Mouse (Mus musculus) CH12.LX (cell line): Measurements from ENCODE around the gene Fgfr2. TPM values are rescaled to one million over a fixed set of nuclear protein-coding genes. Genes with fewer than 3 reads are reported as not detected.

Source experiments
- DNase-seq: peaks from one replicate; pipeline ENCODE4 v3.0.0-alpha.2; 2013; ENCODE audit errors: extremely low read depth
- H3K27ac ChIP-seq: 2 replicates; pipeline ENCODE4 v1.5.1; 2012; ENCODE audit warnings: low read depth, mild to moderate bottlenecking, control low read depth, moderate library complexity; ENCODE audit not compliant: insufficient read depth
- H3K27me3 ChIP-seq: replicated peaks from 2 replicates; pipeline ENCODE3; 2012; ENCODE audit warnings: inconsistent platforms
- H3K36me3 ChIP-seq, 2 experiments: replicated peaks in 1 of 2; 2 replicates each; pipeline versions ENCODE3 to v1.6.1; 2012; ENCODE audit warnings: inconsistent platforms in 1 of 2, low read length in 1 of 2, mild to moderate bottlenecking in 1 of 2, mixed read lengths in 1 of 2, moderate library complexity in 1 of 2; ENCODE audit not compliant: control insufficient read depth in 1 of 2, insufficient read depth in 1 of 2
- H3K4me1 ChIP-seq, 2 experiments: 2 replicates each; pipeline ENCODE4 v1.6.1; 2012; ENCODE audit warnings: inconsistent platforms in 1 of 2, moderate library complexity in 1 of 2; ENCODE audit not compliant: insufficient read depth in 2 of 2, control insufficient read depth in 1 of 2
- H3K4me2 ChIP-seq: 2 replicates; pipeline ENCODE4 v1.6.1; 2012; ENCODE audit warnings: low read depth, mild to moderate bottlenecking, control low read depth; ENCODE audit not compliant: poor library complexity, insufficient read depth, severe bottlenecking
- H3K4me3 ChIP-seq, 3 experiments: fragments of 150-350 bp in 1 of 3; sonication (generic) in 1 of 3; replicated peaks in 1 of 3; 2 replicates each; pipeline versions ENCODE3 to v1.5.1; 2011 to 2012; ENCODE audit warnings: low read depth in 2 of 3, low read length in 2 of 3, mild to moderate bottlenecking in 2 of 3, moderate library complexity in 2 of 3, control low read depth in 1 of 3, improper control_type of control experiment in 1 of 3, inconsistent platforms in 1 of 3, mixed read lengths in 1 of 3; ENCODE audit not compliant: poor library complexity in 1 of 3
- H3K79me2 ChIP-seq: replicated peaks from 2 replicates; pipeline ENCODE4 v1.6.1; 2012; ENCODE audit warnings: mild to moderate bottlenecking, moderate library complexity; ENCODE audit not compliant: control insufficient read depth, poor library complexity, insufficient read depth, severe bottlenecking; ENCODE audit errors: extremely low read depth
- H3K9ac ChIP-seq: 2 replicates; pipeline ENCODE4 v1.6.1; 2012; ENCODE audit warnings: low read depth, mild to moderate bottlenecking, control low read depth, moderate library complexity; ENCODE audit not compliant: insufficient read depth
- H3K9me3 ChIP-seq: replicated peaks from 2 replicates; pipeline ENCODE3; 2012; ENCODE audit warnings: low read length, inconsistent platforms, mixed read lengths
- BHLHE40 ChIP-seq: IDR thresholded peaks from 2 replicates; pipeline ENCODE4 v1.6.1; 2011; ENCODE audit warnings: mild to moderate bottlenecking, low read depth, low read length, improper control_type of control experiment
- CTCF ChIP-seq, 2 experiments: IDR thresholded peaks in 1 of 2; conservative IDR thresholded peaks in 1 of 2; 2 replicates each; pipeline ENCODE4 v1.5.1; 2011 to 2012; ENCODE audit warnings: low read depth in 2 of 2, low read length in 2 of 2, improper control_type of control experiment in 1 of 2, inconsistent platforms in 1 of 2, mild to moderate bottlenecking in 1 of 2, moderate library complexity in 1 of 2
- ELF1 ChIP-seq: IDR thresholded peaks from 2 replicates; pipeline ENCODE4 v1.6.1; 2014; ENCODE audit warnings: low read depth, mild to moderate bottlenecking, inconsistent platforms, low read length, improper control_type of control experiment
- ETS1 ChIP-seq: conservative IDR thresholded peaks from 2 replicates; pipeline ENCODE4 v1.6.1; 2012; ENCODE audit warnings: low read depth, mild to moderate bottlenecking, inconsistent platforms, low read length, improper control_type of control experiment, moderate library complexity
- GABPA ChIP-seq: IDR thresholded peaks from 2 replicates; pipeline ENCODE4 v1.6.1; 2012; ENCODE audit warnings: low read depth, low read length, improper control_type of control experiment, inconsistent platforms; ENCODE audit not compliant: insufficient replicate concordance
- IRF4 ChIP-seq: IDR thresholded peaks from 2 replicates; pipeline ENCODE4 v1.6.1; 2014; ENCODE audit warnings: low read depth, mild to moderate bottlenecking, inconsistent platforms, low read length, improper control_type of control experiment
- JUN ChIP-seq: IDR thresholded peaks from 2 replicates; pipeline ENCODE4 v1.6.1; 2011; ENCODE audit warnings: low read depth, mild to moderate bottlenecking, low read length, improper control_type of control experiment, moderate library complexity; ENCODE audit not compliant: insufficient read depth
- KAT2A ChIP-seq: IDR thresholded peaks from 2 replicates; pipeline ENCODE4 v1.6.1; 2012; ENCODE audit warnings: low read length, improper control_type of control experiment, inconsistent platforms; ENCODE audit not compliant: insufficient replicate concordance
- MAX ChIP-seq: IDR thresholded peaks from 2 replicates; pipeline ENCODE4 v1.6.1; 2011; ENCODE audit warnings: low read length, improper control_type of control experiment
- MAZ ChIP-seq: IDR thresholded peaks from 2 replicates; pipeline ENCODE4 v1.6.1; 2012; ENCODE audit warnings: low read depth, mild to moderate bottlenecking, inconsistent platforms, low read length, improper control_type of control experiment, moderate library complexity
- NRF1 ChIP-seq: IDR thresholded peaks from 2 replicates; pipeline ENCODE4 v1.6.1; 2014; ENCODE audit warnings: low read depth, mild to moderate bottlenecking, inconsistent platforms, low read length, improper control_type of control experiment, moderate library complexity
- PAX5 ChIP-seq: IDR thresholded peaks from 2 replicates; pipeline ENCODE4 v1.6.1; 2012; ENCODE audit warnings: low read length, inconsistent platforms, mixed read lengths
- POLR2AphosphoS2 ChIP-seq: IDR thresholded peaks from 2 replicates; pipeline ENCODE4 v1.6.1; 2011; ENCODE audit warnings: low read depth, low read length, improper control_type of control experiment
- RAD21 ChIP-seq: IDR thresholded peaks from 2 replicates; pipeline ENCODE4 v1.6.1; 2011; ENCODE audit warnings: low read depth, mild to moderate bottlenecking, low read length, improper control_type of control experiment, moderate library complexity
- SMC3 ChIP-seq: IDR thresholded peaks from 2 replicates; pipeline ENCODE4 v1.6.1; 2011; ENCODE audit warnings: low read depth, low read length, improper control_type of control experiment
- TBP ChIP-seq: conservative IDR thresholded peaks from 2 replicates; pipeline ENCODE4 v1.6.1; 2011; ENCODE audit warnings: low read depth, low read length, improper control_type of control experiment
- TCF12 ChIP-seq: IDR thresholded peaks from 2 replicates; pipeline ENCODE4 v1.6.1; 2014; ENCODE audit warnings: low read depth, mild to moderate bottlenecking, inconsistent platforms, low read length, improper control_type of control experiment
- UBTF ChIP-seq: IDR thresholded peaks from 2 replicates; pipeline ENCODE4 v1.6.1; 2012; ENCODE audit warnings: low read depth, mild to moderate bottlenecking, inconsistent platforms, low read length, improper control_type of control experiment, moderate library complexity
- USF2 ChIP-seq: conservative IDR thresholded peaks from 2 replicates; pipeline ENCODE4 v1.6.1; 2011; ENCODE audit warnings: low read depth, low read length, improper control_type of control experiment
- ZKSCAN1 ChIP-seq: IDR thresholded peaks from 2 replicates; pipeline ENCODE4 v1.6.1; 2012; ENCODE audit warnings: low read depth, inconsistent platforms, low read length, improper control_type of control experiment, borderline replicate concordance
- ZMIZ1 ChIP-seq: IDR thresholded peaks from 2 replicates; pipeline ENCODE4 v1.6.1; 2012; ENCODE audit warnings: low read depth, mild to moderate bottlenecking, inconsistent platforms, low read length, improper control_type of control experiment
- dilution Hi-C: fragments of 300-500 bp; cut with MboI; formaldehyde crosslinking; loops from 2 replicates; pipeline ENCODE4 v1.14.3; 2020; ENCODE audit warnings: low sequenced_read_pairs; ENCODE audit not compliant: extremely low pct_unique_long_range_greater_than_20kb, extremely low pct_ligation_motif_present
- in situ Hi-C: fragments of 300-500 bp; cut with MboI; formaldehyde crosslinking; loops from 3 replicates; pipeline ENCODE4 v1.14.3; 2019; ENCODE audit warnings: low sequenced_read_pairs, low pct_ligation_motif_present, low pct_unique_long_range_greater_than_20kb, mixed read lengths
- polyA plus RNA-seq: library from polyadenylated mRNA; unstranded; fragments of >175 nt; gene quantifications from 2 replicates; pipeline ENCODE4 v1.2.1, GENCODE M21; 2012; ENCODE audit warnings: low read depth; ENCODE audit not compliant: insufficient read length
- total RNA-seq, 2 experiments: library from RNA; depleted of rRNA; stranded (reverse); fragments of 300-350 nt in 1 of 2; fragments of >200 nt in 1 of 2; gene quantifications; 2 replicates each; pipeline ENCODE4 v1.2.3; 2012 to 2014

Gene Fgfr2
- total and polyA plus RNA-seq, 3 experiments = not detected

DNA sequence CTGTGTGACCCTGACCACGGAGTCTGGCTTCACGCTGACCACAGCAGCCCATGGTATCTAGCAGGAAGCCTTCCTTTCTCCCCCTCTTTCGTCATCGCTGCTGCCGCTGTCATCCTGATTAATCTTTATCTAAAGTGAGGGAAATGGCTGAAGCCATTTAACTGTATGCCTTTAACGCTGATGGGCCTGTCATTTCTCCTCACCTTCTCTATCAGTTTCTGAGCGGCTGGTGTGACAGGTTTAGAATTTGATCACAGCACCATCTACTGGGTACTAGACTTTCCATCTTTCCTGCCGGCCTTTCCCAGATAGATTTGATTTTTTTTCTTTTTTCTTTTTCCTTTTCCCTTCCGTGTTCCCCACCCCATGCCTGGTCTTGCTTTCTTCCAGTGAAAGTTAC is 1376.4 kb downstream of the Fgfr2 start:
- H3K4me2 ChIP-seq = no peak overlapping the region

DNA sequence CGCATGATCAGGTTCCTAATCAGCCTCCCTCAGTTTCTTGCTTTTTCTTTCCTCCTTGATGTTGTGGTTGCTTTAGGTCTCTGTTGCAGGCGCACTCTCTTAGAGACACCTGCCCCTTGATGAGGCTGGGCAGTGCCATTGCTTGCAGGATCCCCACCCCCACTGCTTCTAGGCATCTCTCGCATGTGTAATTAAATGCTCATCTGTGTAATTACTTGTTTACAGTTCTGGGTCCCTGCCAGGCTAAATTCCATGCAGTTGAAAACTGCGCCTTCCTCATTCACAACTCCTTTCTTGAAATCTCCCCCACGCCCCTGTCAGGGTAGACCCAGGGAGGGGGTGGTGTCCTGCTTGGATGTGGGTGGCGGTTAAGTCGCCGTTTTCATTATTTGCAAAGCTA is 1380.0 kb downstream of the Fgfr2 start:
- dilution Hi-C loops = no loop called here
- no peak overlapping the region for H3K27ac ChIP-seq

More for the DNA sequence above, 1376.4 kb downstream of the Fgfr2 start:
- no peaks in the 10 kb centered on the region for H3K4me1 ChIP-seq
- in situ Hi-C loops = no loop called here
- no peak overlapping the region for H3K9ac ChIP-seq
- H3K27ac ChIP-seq = no peak overlapping the region
- no peak overlapping the region for H3K4me3 ChIP-seq
- no peaks in the 10 kb centered on the region for H3K36me3 ChIP-seq
- dilution Hi-C loops = no loop called here
- TF ChIP-seq ELF1 = no peak
- peak; percentile 34 for TF ChIP-seq RAD21
- TF ChIP-seq MAZ = no peak
- TF ChIP-seq PAX5 = no peak
- no peak for TF ChIP-seq ZMIZ1
- TF ChIP-seq ZKSCAN1 = no peak
- no peak for TF ChIP-seq USF2
- TF ChIP-seq JUN = no peak
- TF ChIP-seq TCF12 = no peak
- TF ChIP-seq BHLHE40 = no peak
- peak in 1 of 2 experiments; percentile 44; a peak in 2 of 4 replicates for TF ChIP-seq CTCF (conservative IDR thresholded peaks at IDR 0.05 in 1 of 2, IDR thresholded peaks at IDR 0.05 in 1 of 2; ENCODE audit: low read depth in 2 of 2, low read length in 2 of 2)
- TF ChIP-seq ETS1 = no peak
- no peak for TF ChIP-seq GABPA
- TF ChIP-seq SMC3 = peak; percentile 36
- no peak for TF ChIP-seq KAT2A
- TF ChIP-seq NRF1 = no peak
- no peaks in the 10 kb centered on the region for H3K9me3 ChIP-seq
- no peak for DNase-seq
- H3K79me2 ChIP-seq = no peaks in the 10 kb centered on the region
- peaks cover 86% of the 10 kb centered on the region for H3K27me3 ChIP-seq

More for the DNA sequence above, 1380.0 kb downstream of the Fgfr2 start:
- DNase-seq = no peak
- in situ Hi-C loops = no loop called here
- Histone ChIP-seq H3K9me3 (no peaks in the 10 kb centered on the region), H3K4me2 (no peak overlapping the region), H3K4me3 (no peak overlapping the region), H3K27me3 (peaks cover 87% of the 10 kb centered on the region), H3K9ac (no peak overlapping the region), H3K36me3 (no peaks in the 10 kb centered on the region), H3K79me2 (no peaks in the 10 kb centered on the region), H3K4me1 (no peaks in the 10 kb centered on the region)
- TF ChIP-seq UBTF (no peak), KAT2A (no peak), POLR2AphosphoS2 (no peak), GABPA (no peak), PAX5 (no peak), TBP (no peak), ZMIZ1 (no peak), MAX (no peak), NRF1 (no peak), IRF4 (no peak)
- TF ChIP-seq, all 38 proteins: peak for 0
